Mouse (Mus musculus): ENCODE results near the gene Ugt1a6b.
"Not testable (repeated sequence)": the region's sequence is repeated elsewhere in the genome, so short reads cannot be mapped to it uniquely, and the experiment has no call there.

The Ugt1a6b gene

GRCm38 (mm10) chr1:88224029-88224776, 121.2 kb downstream of the Ugt1a6b start:
- ATAC-seq (ENCODE audit: low TSS enrichment) = no peak

GRCm38 (mm10) chr1:88225301-88225700, 122.2 kb downstream of the Ugt1a6b start:
- not testable (repeated sequence) for ATAC-seq (ENCODE audit: low TSS enrichment)

DNA sequence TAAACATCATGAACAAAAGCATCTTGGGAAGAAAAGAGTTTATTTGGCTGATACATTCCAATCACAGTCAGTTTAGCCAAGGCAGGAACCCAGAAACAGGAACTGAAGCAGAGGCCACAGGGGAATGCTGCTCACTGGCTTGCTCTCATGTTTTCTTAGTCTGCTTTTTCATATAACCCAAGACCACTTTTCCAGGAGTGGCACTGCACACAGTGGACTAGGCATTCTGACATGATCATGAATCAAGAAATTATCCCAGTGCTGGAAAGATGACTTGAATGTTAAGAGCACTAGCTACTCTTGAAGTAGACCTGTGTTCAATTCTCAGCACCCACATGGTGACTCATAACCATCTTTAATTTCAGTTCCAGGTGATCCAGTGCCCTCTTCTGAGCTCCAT, 122.7 kb downstream of the Ugt1a6b start:
- no peak for ATAC-seq (ENCODE audit: low TSS enrichment)

DNA sequence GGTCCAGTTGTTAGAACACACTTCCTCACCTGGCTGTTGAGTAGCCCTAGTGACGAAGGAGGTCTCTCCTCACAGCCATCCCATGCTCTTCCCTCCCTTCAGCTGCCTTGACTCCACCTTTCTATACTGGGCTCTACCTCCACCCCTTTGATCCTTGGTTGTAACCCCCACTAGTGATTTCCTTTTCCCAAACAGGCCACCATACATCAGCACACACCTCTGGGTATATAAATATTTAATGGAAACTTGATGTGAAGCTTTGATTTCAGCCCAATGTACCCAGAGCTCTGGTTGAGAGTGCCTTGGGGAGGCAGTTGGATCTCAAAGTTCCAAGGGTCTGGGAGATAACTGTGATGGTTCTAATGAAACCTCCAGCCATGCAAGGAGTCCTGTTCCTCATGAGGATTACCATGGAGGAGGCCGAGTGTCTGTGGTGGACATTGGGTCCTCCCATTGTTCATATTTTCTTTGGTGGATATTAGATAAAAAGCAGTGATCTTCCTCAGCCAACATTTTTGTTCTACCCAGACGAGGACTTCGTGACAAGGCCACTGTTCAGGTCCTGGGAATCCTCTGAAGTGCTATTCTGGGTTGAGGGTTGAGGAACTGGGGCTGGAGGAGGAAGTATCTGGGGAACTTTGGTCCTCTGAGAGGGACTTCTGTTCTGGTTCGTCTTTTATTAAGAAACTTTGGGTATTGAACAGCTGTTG, 123.8 kb downstream of the Ugt1a6b start, which contains the start of gene Mroh2a:
Mroh2a (plus strand) TSS at position 317 of the 710 bp plus-strand sequence.
- no peak for ATAC-seq (ENCODE audit: low TSS enrichment)

DNA sequence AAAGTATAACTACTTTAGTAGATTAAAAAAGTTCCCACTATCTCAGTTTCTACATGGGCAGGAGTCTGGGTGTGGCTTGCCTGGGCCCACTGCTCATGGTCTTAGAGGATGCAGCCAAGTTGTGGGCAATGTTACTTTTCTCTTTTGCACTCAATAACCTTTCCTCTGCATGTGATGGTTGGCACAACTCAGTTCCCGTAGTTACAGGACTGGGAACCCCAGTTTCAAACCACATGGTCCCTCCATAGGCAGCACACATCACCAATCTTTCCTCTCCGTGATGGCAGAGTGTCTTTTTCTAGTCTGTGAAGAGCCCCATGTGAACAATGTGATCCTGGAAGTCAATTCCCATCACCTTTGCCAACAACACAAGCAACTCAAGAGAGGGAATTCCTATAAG, 124.4 kb downstream of the Ugt1a6b start:
- ATAC-seq (ENCODE audit: low TSS enrichment) = no peak

DNA sequence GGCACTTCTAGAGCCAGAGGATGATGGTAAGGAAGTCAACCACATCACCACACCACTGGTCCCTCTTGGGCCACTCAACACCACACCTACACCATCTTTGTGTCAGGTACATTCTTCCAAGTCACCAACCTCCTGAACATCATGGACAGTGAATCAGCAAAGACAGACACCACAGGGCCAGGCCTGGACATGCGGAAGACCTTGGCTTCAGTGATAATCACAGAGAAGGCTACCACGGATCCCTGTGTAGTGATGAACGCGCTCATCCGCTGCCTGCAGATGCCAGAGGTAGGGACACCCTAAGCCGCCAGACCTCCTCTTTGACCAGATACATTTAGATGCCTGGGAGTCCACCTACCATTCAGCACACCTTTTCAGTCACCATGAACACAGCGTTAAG, 125.1 kb downstream of the Ugt1a6b start:
- no peak for ATAC-seq (ENCODE audit: low TSS enrichment)

DNA sequence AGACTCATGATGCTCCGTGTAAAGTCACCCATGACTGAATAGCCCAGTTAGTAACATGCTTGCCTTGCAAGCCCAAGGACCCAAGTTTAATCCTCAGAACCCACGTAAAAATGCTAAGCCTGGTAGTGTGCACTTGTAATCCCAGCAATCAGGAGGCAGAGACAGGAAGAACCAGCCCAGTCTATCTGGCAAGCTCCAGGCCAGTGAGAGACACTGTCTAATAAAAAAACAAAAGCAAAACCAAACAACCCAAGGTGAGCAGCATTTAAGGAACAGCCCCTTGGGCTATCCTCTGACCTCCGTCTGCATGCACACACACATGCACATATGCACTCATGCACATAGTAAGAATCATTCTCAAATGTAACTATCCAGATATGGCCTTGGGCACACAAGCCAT, 126.5 kb downstream of the Ugt1a6b start:
- no peak for ATAC-seq (ENCODE audit: low TSS enrichment)

DNA sequence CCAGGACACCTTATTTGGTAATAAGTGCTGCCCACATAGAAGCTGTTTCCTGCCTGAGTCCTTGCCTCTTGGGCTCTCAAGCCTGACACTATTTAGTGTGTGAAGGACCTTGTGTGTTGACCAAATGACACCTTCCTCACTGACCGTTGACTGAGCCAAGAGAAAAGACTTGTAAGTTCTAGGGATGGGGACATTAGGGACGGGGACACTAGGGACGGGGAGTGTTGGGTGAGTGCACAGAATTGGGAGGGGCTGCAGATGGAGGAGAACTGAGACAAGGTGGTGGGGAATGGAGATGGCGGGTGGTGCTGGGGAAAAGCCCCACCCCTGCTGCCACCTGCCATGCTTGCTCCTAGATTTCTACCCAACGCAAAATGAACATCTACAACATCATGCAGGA, 126.9 kb downstream of the Ugt1a6b start:
- no peak for ATAC-seq (ENCODE audit: low TSS enrichment)

- no peak for ATAC-seq (ENCODE audit: low TSS enrichment)
Observed at GRCm38 (mm10) chr1:88230421-88230820, 127.4 kb downstream of the Ugt1a6b start.

- ATAC-seq (ENCODE audit: low TSS enrichment) = no peak
Observed at GRCm38 (mm10) chr1:88230981-88231802, 128.1 kb downstream of the Ugt1a6b start.

- ATAC-seq (ENCODE audit: low TSS enrichment) = no peak
Observed at GRCm38 (mm10) chr1:88231803-88232499, 128.9 kb downstream of the Ugt1a6b start.

DNA sequence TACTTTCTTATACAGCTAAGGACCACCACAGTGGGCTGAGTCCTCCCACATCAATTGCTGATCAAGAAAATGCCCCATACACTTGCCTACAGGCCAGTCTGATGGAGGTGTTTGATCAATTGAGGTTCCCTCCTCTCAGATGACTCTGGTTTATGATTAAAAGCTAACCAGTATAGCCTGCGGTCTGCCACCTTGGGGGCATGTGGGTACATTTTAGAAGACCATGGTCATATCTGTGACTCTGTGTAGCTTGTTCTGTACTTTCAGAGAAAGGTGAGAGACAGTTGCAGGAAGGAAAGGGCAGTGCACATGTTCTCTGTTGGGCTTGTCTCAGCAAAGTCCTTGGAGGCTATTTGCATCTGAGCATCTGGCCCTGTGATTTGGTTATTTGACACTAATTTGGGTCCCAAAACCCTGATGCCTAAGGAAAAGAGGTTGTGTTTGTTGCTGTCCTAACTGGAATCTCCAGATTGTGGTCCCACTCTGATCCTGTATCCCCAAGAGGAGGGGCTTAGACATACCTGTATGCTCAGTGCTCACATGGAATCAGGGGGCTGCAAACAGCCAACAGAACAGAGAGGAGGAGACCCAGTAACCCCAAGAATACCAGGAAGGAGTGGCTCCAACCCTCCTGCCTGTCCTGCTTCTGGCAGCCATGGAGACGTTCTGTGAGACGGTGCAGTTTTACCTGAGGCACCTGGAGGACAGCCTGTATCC, 129.8 kb downstream of the Ugt1a6b start:
- ATAC-seq (ENCODE audit: low TSS enrichment) = no peak

- no peak for ATAC-seq (ENCODE audit: low TSS enrichment)
Observed at GRCm38 (mm10) chr1:88233421-88234247, 130.6 kb downstream of the Ugt1a6b start.

- no peak for ATAC-seq (ENCODE audit: low TSS enrichment)
Observed at GRCm38 (mm10) chr1:88234248-88234610, 131.2 kb downstream of the Ugt1a6b start.

DNA sequence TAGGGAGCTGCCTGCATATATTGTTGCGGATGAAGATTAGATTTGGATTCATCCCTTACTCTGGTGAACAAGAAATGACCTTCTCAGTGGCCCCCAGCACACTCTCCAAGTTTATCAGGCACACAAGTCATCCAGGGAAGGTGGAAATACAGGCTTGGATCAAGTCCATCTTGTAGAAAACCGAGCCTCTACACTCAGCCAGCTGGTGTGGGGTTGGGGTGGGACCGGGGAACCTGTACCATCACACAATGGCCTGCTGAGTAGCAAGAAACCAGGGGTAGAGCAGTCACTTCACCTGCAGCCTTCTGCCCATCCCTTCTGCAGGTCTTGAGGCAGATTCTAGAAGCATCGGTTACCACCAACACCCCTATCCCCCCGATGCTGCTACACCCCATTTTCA, 131.6 kb downstream of the Ugt1a6b start:
- ATAC-seq (ENCODE audit: low TSS enrichment) = no peak

DNA sequence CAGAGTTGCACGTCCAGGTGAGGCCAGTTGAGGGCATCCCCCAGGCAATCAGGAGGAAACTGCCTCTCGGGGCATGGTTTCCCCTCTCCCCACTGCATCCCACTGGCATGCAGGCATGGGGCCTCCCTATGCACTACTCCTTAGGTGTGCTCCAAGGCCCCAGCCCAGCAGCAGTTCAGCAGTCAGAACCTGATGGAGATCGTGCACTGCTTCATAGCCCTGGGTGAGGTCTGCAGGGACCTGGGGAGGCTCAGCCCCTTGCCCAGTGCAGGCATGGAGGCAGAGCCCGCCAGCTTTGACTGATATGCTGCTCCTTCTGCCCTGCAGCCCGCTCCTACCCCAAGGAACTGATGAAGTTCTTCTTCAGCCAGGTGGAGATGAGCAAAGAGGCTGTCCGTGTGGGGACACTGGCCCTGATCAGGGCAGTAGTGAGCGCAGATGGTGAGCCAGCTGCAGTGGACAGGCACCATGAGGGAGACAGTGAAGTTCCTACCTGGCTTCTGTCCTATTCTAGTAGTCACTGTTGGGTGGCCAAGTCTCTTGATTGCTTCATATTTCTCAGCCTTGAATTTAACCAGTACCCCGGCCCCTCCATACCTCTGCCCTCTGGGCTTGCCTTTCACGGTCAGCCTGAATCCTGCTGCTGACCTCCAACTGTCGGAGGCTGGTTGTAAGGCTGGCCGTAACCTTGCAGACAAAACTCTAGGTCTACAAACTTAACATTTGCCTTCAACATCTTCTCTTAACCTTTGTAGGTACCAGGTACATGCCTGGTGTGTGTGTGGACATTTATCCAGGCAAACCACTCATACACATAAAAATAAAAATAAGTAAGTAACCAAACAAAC, 132.2 kb downstream of the Ugt1a6b start:
- ATAC-seq (ENCODE audit: low TSS enrichment) = no peak

DNA sequence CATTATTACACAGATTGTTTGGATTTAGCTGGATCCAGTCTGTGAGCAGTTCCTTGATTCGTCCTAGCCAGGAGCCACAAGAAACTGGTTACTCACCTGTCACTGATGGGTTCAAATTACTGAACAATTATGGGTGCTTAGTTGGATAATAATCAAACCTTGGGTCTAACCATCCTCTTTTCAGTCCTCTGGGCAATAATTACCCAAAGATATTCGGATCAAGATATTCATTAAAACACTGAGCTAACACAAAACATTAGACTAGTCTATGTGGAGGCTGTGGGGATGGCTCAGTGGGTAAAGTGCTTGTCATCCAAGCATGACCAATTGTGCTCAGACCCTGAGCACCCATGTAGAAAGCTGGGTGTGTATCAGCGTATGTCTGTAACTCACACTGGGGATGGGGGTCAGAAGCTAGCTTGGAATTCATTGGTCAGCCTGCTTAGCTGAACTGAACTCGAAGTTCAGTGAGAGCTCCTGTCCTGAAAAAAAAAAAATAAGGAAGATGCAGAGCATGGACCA, 132.9 kb downstream of the Ugt1a6b start:
- no peak for ATAC-seq (ENCODE audit: low TSS enrichment)

GRCm38 (mm10) chr1:88237311-88237710, 134.3 kb downstream of the Ugt1a6b start:
- ATAC-seq (ENCODE audit: low TSS enrichment) = no peak

DNA sequence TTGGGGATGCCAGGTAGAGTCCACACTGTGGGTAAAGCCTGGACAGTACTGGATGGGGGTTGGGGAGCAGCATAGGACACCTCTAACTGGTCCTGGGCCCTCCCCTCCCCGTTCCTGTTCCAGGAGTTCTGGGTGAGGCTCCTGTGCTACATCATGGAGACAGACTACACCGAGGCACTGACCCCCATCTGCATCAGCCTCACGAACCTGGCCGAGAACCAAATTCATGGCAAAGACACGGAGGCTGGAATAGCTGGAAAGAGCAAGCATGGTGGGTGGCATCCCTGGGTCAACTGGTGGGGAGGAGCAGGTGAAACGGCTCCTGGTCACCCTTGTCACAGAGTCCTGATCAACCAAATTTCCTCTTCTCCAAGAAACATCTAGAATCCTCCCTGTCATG, 135.7 kb downstream of the Ugt1a6b start:
- no peak for ATAC-seq (ENCODE audit: low TSS enrichment)

All from frontal cortex, adult (tissue).